Mouse (Mus musculus): ENCODE data around the gene Krcc1.
"Not testable (repeated sequence)": the region's sequence is repeated elsewhere in the genome, so short reads cannot be mapped to it uniquely, and the experiment has no call there.

Krcc1 gene

DNA sequence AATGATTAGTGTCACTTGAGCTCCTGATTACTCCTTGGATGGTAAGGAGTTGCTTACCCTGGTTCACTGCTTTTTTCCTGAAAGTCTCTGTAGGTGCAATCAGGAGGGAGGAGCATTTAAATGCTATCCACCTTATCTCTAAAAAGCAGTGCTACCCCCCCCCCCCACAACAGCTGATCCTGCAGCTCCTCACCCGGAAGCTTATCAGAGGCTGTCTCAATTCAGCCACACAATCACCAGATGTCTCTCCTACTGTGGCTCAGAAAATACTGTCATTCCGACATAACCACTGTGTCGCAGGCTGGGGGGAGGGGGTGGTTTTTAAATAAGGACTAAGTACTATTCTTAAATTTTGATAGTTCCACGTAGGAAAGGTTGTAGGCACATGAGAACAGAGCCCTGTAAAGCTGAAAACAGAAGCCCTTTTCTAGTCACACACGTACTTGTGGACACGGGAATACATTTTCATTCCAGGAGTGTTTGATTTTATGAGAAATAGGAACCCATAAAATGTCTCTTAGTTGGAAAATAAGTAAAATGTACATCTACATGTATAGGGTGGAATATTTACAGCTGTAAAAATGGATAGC is 11.3 kb upstream of the Krcc1 start:
- ATAC-seq (ENCODE audit: insufficient number of reproducible peaks, low FRiP score, low TSS enrichment) = no peak

DNA sequence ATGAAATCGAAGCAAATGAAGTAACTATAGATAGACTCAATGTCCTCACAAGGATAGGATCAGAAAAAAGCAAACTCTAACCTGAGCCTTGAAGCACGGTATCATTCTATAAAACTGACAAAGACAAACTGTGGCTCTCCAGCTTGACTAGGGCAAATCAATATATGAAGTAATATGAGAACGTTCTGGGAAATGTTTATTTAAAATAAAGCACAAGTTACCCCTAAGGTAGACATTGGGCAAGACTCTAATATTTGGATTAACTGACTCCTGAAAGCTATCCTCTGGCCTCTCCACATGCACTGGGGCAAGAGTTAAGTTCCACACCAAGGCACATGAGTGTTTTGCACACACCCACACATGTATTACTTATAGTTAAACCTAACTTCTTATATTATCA is 10.4 kb upstream of the Krcc1 start:
- no peak for ATAC-seq (ENCODE audit: insufficient number of reproducible peaks, low FRiP score, low TSS enrichment)

DNA sequence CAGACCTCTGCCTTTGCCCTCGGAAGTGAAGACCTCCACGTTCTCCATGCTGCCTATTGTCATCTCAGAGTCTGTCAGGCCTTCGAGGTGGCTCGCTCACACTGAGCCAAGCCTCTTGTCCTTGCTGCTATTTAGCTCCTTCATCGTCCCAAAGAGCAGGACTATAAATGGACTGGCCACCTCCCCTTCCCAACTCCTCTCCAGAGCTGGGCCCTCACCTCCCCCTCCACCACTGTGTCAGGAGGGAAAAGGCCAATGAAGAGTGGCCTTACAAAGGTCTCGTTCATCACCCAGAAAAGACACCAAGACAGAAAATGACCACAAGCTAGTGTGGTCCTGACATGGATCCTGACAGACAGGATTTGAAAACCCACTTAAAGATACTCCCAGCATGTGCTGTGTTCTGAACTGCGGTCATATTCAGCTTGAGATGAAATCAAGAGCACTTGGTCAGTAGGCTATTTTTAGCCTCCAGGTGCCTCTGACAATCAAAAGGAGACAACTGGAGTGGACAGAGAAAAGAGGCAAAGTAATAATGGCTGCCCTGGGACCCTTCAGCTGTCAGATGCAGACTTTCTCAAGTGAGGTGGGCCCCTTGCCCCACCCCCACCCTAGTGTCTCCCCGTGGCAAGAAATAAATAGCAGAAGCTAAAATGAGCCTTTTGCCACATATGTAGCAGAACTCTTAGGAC is 9.2 kb upstream of the Krcc1 start:
- no peak for ATAC-seq (ENCODE audit: insufficient number of reproducible peaks, low FRiP score, low TSS enrichment)

DNA sequence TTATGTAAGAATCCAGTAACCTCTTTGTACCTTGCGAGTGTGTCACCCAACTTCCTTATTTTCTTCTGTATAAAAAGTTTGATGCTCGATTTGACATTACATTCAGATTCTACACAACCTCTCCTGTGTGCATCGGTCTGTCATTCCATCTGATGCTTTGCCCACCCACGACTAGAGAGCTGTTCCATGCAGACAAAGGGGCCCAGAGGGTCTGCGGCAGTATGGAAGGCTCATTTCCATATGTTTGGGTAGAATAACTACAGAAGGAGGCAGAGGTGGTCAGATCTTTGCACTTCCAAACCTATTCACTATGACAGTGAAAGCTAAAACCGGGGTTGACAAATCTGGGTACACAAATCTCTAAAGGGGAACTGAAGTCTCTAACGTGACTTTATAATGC is 3.9 kb upstream of the Krcc1 start:
- not testable (repeated sequence) for ATAC-seq (ENCODE audit: insufficient number of reproducible peaks, low FRiP score, low TSS enrichment)

DNA sequence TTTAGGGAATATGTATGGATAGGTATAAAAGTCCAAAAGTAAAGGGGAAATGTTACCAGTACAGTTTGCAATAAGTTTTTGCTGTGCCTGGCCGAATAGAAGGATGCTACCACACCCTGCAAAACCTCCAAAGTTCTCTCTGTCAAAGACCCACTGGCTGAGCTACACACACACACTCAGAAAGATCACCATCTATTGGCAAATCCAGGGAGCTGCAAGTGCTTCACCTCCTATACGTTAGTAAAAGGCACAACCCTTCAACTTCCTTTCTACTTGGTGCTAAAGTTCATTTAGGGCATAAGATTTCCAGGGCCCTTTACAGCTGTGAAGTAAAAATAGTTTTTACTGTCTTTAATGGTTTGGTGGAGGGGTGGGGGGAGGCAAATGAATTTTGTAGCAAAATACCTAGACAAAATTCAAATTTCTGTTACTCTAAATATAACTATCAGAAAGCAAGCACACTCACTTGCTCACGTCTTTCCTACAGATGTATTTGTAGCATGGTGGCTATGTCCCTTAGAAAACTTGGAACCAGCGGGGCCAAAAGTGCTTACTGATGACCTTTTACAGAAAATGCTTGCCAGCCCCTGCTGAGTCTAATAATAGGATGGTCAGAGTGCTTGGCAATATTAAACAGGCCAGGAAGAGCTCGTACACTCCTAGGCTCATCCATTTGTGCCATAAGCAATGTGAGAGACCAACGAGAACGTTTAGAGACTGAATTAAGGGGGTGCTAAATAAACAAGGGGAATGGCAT is 2.4 kb upstream of the Krcc1 start:
- no peak for ATAC-seq (ENCODE audit: insufficient number of reproducible peaks, low FRiP score, low TSS enrichment)

DNA sequence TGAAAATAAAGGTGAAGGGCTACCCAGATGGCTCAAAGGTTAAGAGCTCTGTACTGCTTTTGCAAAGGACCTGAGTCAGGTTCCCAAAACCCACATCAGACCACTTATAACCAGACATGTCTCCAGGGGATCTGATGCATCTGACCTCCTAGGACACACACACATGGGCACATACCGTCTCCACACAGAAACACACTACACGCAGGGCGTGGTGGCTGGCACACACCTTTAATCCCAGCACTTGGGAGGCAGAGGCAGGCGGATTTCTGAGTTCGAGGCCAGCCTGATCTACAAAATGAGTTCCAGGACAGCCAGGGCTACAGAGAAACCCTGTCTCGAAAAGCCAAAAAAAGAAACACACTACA is 1.8 kb upstream of the Krcc1 start:
- ATAC-seq (ENCODE audit: insufficient number of reproducible peaks, low FRiP score, low TSS enrichment) = not testable (repeated sequence)

DNA sequence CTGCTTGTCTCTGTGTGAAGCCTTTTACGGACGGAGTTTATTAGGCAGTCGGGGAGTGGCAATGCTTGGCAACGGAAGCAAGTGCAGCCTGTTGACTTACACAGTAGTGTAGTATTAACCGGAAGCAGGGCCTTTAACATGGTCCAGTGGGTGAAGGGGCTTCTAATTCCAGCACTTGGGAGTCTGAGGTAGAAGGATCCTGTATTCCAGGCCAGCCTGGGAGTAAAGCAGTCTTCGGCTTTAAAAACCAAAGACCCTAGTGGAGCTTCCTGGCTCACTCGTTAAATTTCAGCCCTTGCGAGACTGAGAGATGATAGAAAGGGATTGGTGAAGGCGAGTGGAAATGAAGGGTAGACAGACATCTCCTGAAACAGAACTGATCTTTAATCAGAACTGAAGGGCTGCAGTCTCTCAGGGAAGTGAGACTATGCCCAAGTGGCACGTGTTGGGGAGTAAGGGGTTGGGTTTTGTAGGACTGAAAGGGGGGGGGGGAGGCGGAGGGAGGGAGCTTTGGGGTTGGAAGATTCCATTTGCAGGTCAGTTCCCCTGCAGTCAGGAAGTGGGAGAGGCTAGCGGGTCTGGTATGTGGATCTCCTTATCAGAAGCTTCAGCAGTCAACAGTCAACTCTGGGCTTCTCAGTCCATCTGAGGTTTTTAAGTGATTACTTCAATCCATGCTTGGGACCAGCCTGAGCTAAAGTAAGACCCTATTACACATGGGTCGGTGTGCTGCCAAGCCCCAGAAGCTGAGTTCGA is 998 bp upstream of the Krcc1 start:
- peak; percentile 33 for ATAC-seq (ENCODE audit: insufficient number of reproducible peaks, low FRiP score, low TSS enrichment)

DNA sequence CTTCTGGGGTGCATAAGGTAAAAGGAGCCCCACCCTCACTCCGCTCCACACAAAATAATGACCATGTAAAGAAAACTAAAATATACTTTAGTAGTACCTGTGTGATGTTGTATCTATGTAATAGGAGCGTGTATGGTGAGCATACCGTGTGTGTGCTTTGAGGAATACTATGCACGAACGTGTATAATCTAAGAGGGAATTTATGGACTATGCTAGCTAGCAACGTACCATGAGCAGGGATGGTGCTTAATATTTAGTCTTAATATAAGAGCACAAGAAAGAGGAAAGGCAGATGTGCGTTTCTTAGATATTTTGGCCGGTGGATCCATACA is 454 bp upstream of the Krcc1 start:
- no peak; the same call in 1 of the 2 replicates for ATAC-seq (ENCODE audit: insufficient number of reproducible peaks, low FRiP score, low TSS enrichment)

DNA sequence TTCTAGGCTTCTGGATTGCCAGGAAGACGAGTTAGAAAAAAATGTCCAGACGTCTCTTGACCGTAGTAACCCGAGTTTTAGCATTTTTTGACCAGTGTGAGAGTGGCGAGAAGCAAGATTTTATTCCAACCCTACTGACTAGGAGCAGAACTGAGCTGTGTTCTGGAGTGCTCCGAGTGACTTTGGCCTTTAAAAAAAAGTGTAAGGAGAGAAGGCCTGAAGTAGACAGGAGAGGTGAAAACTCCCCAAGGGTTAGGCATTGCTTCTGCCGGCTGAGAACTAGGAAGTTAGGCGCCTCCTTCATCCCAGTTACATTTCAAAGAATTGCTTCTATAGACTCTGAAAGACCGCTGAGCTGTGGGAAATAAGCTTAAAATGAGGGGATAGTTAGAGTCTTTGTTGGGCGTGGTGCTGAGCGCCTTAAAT is 852 bp downstream of the Krcc1 start:
- ATAC-seq (ENCODE audit: insufficient number of reproducible peaks, low FRiP score, low TSS enrichment) = 0 out of 2 replicates have a peak, but pooled peaks have one; percentile 1

DNA sequence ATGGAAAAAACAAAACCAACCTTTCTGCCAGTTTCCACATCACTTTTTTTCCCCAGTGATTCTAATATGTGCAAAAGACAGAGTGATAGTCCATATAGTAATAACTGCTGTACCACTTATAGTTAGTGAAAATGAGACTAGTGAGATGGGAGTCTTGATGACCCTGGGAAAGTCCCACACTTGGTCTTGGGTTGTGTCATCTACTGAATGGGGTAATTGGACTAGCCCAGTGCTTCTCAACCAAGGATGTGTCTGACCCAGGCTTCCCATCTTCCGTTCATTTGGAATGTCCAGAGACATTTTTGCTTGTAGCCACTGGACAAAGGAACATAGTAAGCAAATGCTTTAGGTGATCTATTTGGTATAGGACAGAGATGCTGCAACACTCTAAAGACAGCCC is 2.2 kb downstream of the Krcc1 start:
- ATAC-seq (ENCODE audit: insufficient number of reproducible peaks, low FRiP score, low TSS enrichment) = no peak

DNA sequence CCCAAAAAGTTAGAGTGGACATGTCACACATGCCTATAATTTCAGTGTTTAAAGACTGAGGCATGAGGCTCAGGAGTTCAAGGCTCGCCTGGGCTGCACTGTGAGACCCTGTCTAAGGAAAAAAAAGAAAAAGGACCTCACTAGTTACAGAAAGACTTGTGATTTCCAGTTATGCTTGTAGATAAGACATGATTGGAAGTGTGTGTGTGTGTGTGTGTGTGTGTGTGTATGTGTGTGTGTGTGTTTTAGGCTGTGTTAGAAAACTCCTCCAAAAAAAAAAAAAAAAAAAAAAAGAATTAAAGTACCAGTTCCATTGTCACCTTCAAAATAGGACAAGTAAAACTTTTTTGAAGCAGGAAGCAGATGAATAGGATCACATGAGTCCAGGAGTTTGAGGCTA is 3.1 kb downstream of the Krcc1 start:
- ATAC-seq (ENCODE audit: insufficient number of reproducible peaks, low FRiP score, low TSS enrichment) = no peak

DNA sequence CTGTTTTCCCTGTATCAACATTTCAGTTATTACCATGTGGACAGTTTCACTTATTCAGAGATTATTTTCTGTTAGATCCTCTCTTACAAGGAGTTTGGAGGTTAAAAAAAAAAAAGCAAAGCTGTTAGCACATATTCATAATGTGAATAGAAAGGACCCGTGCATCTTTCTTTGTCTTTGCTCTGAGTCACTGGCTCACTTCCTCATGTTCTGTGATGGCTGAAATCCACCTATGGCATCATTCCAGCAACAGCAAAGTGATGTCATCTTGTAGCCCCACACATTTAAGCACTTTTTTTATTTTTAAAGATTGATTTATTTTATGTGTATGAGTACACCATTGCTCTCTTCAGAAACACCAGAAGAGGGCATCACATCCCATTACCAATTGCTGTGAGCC is 7.9 kb downstream of the Krcc1 start:
- no peak for ATAC-seq (ENCODE audit: insufficient number of reproducible peaks, low FRiP score, low TSS enrichment)

DNA sequence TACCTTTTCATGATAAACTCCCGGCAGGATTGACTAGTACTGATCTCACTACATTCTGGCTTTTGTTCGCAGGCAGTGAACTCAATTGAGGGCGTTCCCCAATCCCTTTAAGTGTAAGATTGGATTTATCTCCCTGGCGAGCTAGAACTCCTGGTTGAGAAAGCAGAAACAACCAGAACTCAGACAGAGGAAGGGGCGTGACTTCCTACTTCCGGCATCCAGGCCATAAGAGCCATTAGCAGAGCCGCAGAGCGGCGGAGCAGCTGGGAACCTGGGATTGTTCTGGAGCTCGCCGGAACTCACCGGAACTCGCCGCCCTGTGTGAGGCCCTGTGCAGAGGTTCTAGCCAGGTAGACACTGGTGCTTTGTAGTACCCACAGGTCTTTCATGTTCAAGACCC is 22.0 kb downstream of the Krcc1 start:
- no peak for ATAC-seq (ENCODE audit: insufficient number of reproducible peaks, low FRiP score, low TSS enrichment)

DNA sequence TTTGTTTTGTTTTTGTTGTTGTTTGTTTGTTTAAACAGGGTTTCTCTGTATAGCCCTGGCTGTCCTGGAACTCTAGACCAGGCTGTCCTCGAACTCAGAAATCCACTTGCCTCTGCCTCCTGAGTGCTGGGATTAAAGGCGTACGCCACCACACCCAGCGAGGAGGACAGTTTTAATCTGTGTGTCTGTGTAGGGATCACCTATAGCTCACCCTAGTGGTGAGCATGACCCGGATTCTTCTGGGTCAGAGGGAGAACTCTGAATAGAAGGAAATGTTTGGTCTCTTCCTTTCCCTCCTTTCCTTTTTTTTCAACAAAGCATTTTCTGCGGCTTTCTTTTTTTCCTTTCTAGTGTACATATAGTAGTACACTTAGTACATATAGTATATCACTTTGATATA is 23.8 kb downstream of the Krcc1 start:
- no peak for ATAC-seq (ENCODE audit: insufficient number of reproducible peaks, low FRiP score, low TSS enrichment)

DNA sequence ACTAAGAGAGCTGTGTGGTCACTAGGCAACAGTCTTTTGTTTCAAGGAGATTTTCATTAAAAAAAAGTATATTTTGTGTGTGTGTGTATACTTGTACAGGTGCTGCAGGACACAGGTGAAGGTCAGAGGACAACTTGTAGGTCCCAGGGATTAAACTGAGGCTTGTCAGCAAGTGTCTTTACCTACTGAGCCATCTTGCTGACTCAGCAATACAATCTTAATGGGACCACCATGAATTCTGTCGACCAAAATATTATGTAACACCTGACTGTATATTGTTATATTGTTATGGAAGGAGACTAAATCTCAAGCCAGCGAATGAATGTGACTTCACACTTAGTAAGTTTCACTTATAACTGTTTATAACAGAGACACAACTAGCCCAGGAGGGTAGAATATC is 26.6 kb downstream of the Krcc1 start:
- ATAC-seq (ENCODE audit: insufficient number of reproducible peaks, low FRiP score, low TSS enrichment) = no peak

DNA sequence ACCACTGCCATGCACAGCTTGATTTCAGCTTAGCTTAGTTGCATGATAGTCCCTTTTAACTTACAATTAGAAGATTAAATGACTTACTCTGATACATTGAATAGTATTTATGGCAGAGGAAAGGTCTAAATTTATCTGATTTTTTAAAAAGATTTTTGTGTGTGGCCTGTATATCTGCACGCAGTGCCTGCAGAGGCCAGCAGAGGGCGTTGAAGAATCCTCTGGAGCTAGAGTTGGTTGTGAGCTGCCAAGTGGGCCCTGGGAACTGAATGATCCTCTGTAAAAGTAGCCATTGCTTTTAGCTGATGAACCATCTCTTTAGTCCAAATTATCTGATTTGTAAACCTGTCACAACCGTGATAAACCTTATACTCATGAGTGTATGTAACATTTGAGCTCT is 27.3 kb downstream of the Krcc1 start:
- ATAC-seq (ENCODE audit: insufficient number of reproducible peaks, low FRiP score, low TSS enrichment) = no peak

DNA sequence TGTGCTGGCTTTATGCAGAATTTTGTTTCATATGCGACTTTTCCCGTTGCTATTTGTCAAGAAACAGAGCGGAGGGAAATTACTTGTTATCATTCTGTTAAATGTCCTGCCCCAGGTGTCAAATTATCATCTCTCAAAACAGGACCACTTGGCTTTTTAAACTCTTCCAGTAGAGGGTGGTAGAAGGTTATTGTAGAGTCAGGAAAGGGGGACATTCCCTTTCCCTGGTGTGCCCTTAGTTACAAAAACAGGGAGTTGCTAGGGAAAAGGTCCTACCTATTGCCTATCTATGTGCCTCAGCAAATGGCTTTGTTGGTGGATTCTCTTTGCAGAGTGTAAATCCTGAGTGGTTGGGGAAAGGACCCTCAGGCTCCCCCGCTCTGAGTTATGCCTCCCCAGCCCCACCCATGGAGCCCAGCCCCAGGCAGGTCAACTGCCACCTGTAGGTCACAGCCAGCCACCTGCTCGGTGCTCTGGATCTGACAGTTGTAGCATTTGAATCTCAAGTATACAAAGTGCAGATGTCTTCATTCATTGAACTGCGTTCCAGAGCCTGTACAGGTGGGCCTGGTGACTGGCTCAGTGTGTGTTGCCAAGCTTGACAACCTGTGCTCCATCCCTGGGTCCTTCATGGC is 30.7 kb downstream of the Krcc1 start:
- ATAC-seq (ENCODE audit: insufficient number of reproducible peaks, low FRiP score, low TSS enrichment) = no peak

DNA sequence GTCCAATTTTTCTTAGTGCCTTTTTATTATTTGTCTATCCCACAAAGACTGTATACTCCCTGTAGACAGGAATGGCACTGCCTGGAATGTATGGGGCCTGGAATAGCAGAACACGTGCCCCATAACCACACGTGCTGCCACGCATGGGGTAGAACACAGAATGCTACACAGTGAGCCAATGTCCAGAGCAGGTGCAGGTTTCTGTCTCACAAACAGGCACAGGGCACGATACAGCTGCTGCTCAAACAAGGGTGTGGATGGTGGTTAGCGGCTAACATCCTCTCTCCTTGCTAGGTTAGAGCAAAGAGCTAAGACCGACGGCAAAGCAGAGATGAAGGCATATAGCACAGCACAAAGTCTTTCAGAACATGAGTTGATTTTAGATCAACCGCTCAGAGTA is 36.0 kb downstream of the Krcc1 start:
- no peak for ATAC-seq (ENCODE audit: insufficient number of reproducible peaks, low FRiP score, low TSS enrichment)

DNA sequence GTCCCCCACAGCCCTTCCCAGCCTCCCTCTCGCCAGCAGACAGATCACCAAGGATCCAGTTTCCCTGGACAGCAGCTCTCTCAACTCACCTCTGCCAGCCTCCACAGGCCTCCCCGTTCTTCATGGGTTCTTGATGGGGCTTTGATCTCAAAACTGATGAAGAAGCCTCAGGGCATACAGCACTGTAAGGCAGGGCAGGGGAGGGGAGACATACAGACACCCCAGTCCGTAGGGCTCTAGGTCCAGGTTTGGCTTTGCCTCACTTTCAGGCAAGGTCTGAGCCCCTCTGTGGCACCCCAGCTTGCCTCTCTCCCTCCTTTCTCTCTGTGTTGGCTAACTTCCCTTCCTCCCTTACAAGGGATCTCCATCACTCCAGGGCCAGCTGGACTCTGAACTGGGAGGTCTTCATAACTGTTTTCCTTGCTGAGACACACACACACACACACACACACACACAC is 50.4 kb downstream of the Krcc1 start, which contains the start of gene Smyd1:
Gene Smyd1 (minus strand): TSS at position 408 of the 458 bp plus-strand sequence.
- no peak for ATAC-seq (ENCODE audit: insufficient number of reproducible peaks, low FRiP score, low TSS enrichment)

DNA sequence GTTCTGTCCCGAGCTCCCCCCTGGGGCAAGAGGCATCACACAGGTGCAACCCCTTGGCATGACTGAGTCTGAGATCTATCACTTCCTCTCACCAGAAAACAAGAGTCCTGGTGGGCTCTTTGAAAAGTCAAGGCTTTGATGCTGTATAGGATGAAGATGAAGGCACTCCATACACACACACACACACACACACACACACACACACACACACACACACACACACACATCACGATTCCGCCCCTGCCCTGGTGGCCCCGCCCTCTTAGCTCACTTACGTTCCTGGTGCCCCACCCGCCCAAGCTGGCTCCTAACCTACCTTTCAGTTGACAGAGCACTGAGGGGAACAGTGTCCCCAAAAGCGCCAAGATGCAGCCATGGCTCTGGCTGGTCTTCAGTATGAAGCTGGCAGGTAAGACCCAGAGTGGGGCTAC is 51.0 kb downstream of the Krcc1 start, which contains the start of gene Cd8b1:
Gene Cd8b1 (plus strand): TSS at position 298 of the 431 bp plus-strand sequence.
- no peak for ATAC-seq (ENCODE audit: insufficient number of reproducible peaks, low FRiP score, low TSS enrichment)
